9 mouse cellular contexts compared by ENCODE assay signal in the genomic region with DNA sequence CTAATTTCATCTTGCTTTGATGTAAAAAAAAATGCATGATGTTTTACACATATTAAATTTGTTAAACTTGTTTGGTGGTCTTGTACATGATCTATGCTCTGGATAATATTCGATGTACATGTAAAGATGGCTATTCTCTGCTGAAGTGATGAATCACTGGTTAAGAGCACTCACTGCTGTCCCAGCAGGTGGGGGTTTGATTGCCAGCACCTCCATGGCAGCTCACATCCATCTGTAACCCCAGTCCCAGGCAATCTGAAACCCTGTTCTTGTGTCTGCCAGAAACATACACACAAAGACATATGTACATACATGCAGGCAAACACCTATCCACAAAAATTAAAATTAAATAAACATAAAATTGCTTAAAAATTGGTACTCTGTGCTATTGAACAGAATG.
"Had no signal": no experiment of that assay in that cellular context is flagged by ENCODE, and none has a peak within 500 bp of the region (broad histone marks: within the 10 kb centered on the region; RNA-seq: fewer than 3 reads in every experiment).

No protein-coding gene starts in this region.

- DNase-seq: kidney, adult 9 months; kidney, postnatal 14 days; layer of hippocampus, adult 9-11 months; liver, postnatal 0 days; lung, embryonic 14.5 days; retina, postnatal 1 day; right cerebral cortex, postnatal 25 days; spleen, adult 18-20 months; thymus, postnatal 25 days had no signal
